Mouse (Mus musculus) regulatory T cell (primary cell): Measurements from ENCODE around the gene Rabggtb.

Source experiments
- in situ Hi-C: fragments of 300-600 bp; cut with MboI, MseI; formaldehyde crosslinking; loops from one replicate; pipeline ENCODE4 v1.15.1; 2025; ENCODE audit warnings: high pct_unique_total_duplicates

Rabggtb gene

DNA sequence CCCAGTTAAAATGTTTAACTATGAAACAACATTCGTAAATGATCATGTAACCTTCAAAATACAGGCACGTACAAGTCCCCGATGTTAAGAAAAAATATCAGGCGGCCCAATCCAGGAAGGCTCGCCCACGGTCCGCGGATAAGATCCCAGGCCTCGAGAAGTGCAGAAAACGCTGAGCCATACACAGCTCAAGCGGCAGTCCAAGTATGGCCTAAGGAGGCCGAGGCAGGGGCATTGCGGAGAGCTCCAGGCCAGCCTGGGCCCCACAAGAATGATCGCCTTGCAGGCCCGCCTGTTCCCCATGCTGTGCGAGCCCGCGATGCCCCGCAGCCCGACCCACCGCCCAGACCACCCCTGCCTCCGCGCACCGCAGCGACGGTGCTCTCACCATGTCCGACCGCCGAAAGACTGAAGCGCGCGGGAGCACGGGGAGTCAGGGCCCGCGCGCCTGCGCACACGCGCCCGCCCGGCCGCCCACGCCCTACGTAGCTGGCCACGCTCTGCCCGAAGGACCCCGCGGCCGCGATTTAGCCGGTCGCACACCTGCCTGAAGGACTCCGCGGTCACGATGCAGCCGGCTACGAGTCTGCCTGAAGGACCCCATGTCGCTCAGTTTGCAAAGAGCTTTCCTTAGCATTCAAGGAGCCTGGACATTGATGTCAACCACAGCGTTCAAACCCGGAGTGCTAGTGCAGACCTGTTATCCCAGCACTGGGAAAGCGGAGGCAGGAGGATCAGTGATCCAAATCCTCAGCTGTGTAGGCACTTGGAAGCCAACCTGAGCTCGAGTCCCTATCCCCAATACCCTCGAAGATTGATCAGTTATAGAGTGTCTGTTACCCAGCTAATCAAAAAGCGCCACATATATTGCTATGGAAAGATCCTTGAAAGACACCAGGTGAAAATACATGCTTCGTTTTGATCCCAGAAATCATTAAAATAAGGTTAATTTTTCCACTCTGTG lies at the start of gene Rabggtb:
Rabggtb (minus strand) TSS at position 464 of the 964 bp plus-strand sequence.
- in situ Hi-C loops: loop anchor here (5.0 to 10.0 kb wide), 2 partner anchors 44 to 1698 kb away; partner anchors contain the start of genes Dnajb4 and Fubp1

- in situ Hi-C loops: loop anchor here (5.0 to 25.0 kb wide), 3 partner anchors 265 to 1475 kb away; no protein-coding TSS in a partner anchor
These were observed 49.0 kb upstream of the Rabggtb start for GRCm38 (mm10) chr3:153961632-153962389.

DNA sequence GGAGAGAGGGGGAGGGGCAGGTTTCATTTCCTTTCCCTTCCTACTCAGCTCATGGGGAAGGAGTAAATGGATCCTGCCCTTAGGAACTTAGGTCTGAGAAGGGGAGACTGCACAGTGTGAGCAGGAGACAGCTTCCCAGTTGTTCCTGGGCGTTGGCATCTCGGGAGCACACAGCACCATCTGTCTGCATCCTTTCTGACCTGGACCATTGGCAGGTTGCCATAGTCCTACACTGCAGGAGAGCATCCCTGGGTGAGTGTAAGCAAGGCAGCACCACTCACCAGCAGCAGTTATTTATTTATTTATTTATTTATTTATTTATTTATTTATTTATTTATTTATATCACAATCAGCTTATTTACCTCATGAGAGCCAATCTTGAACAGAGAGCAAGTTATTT lies 48.1 kb upstream of the Rabggtb start:
- in situ Hi-C loops: loop anchor here (5.0 to 25.0 kb wide), 3 partner anchors 266 to 1474 kb away; no protein-coding TSS in a partner anchor

GRCm38 (mm10) chr3:153959731-153960207 lies 47.0 kb upstream of the Rabggtb start:
- in situ Hi-C loops: loop anchor here (5.0 to 25.0 kb wide), 4 partner anchors 47 to 1472 kb away; partner anchors contain the start of gene Rabggtb

DNA sequence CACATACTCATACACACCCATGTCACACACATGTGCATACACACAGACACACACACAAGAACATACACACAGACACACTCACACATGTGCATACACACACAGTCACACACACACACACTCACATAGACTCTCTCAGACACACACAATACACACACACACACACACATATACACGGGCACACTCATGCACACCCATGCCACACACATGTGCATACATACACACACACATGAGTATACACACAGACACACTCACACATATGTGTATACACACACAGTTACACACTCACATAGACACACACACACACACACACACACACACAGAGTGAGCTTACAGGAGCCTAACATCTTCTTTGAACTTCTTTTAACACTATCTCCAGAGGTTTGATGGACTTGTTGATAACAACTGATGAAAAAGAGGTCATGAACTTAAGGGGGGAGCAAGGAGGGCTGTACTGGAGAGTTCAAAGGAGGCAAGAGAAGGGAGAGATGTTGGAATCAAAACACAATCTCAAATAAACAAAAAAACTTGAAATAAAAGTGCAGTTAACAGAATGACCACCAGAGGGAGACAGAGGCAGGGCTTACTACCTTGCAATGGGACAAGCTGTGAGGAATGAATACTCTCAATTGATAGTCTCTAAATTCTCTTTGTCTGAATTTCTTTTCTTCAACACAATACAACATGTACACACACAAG lies 46.4 kb upstream of the Rabggtb start:
- in situ Hi-C loops: loop anchor here (5.0 to 25.0 kb wide), 2 partner anchors 47 to 1472 kb away; partner anchors contain the start of gene Rabggtb

- in situ Hi-C loops: loop anchor here (5.0 to 25.0 kb wide), 2 partner anchors 46 to 1471 kb away; partner anchors contain the start of gene Rabggtb
These were observed 45.1 kb upstream of the Rabggtb start for GRCm38 (mm10) chr3:153957916-153958315.

DNA sequence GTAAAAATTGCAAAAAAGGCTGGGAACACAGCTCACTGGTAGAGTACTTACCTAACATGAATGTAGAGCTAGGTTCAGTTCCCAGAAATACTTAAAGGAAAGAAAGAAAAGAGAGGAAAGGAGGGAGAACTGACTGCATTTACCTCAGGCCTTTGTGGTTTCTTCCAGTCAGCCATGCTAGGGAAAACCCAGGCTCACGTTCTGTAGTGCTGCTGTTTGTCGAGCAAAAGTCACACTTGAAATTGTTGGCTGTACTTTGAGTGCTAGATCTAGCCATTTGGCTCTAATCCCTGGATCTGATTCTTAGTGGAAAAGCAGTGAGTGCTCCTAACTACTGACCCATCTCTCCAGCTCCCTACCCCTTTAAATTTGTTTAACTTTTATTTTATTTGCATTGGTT lies 35.4 kb upstream of the Rabggtb start:
- in situ Hi-C loops: no loop called here

DNA sequence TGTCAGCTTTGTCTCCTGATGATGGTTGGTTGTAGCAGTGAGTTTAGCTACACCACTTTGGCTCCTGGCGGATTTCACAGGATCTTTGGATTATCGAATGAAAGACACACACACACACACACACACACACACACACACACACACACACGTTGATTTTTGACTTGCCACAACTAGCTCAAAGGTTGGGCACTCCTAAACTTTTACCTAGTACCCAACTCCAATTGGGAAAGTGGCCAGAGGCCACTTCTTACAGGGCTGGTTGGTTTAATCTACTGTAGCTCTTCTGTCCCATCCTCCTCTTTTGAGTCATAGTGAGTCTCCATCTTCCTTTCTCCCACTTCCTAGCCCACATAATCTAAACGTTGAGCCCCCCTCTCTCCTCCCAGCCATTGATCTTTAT lies 34.5 kb upstream of the Rabggtb start:
- in situ Hi-C loops: no loop called here

DNA sequence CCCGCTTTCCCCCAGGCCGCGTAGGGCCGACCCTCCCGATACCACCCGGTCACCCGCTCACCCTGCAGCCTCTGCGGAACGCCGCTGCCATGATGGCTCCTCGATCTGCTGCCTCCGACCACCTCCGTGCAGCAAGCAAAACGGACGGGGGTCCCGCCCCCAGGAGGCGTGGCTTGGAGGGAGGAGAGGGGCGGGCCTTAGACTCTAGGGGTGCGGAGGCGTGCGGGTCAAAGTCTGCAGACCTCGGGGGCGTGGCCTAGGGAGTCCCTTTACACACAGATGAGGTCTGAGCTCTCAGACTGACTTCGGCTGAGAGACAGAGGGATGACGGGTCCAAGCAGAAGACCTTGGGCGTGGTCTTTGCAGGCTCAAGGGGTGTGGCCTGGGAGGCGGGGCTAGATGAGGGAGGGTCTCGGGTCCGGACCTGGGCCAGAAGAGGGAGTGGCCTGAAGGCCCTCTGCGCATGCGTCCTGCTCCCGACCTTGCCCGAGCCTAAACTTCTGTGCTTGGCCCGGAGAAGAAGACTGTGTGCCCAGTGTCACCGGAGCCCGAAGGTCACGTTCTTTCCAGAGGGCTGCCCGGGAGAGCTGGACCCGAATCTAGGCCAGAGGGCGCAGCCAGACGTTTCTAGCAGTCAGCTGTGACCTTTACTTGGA lies 31.7 kb upstream of the Rabggtb start, which contains the start of gene Acadm:
Acadm (minus strand) TSS at position 298 of the 656 bp plus-strand sequence.
- in situ Hi-C loops: no loop called here

DNA sequence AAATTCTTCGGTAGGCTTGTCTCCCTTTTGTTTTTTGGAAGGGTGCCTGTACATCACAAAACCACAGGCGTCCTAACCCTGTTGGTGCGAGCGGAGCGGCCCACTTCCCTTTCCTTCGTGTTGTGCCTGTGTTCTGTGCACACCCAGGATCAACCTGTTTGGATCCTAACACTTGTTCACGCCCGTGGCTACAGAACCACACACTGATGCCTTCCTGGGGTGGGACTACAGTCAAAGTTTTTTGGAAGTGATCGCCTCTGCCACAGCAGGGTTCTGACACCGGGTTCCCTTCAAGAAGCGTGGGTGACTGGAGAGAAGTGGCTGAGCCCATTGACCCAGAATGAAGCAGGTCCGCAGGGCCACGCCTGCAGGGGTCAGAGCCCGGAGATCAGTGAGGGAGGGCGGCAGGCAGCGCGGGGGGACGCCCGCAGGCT lies 31.1 kb upstream of the Rabggtb start:
- in situ Hi-C loops: no loop called here

- in situ Hi-C loops: no loop called here
These were observed 30.3 kb upstream of the Rabggtb start for GRCm38 (mm10) chr3:153943003-153943640.

DNA sequence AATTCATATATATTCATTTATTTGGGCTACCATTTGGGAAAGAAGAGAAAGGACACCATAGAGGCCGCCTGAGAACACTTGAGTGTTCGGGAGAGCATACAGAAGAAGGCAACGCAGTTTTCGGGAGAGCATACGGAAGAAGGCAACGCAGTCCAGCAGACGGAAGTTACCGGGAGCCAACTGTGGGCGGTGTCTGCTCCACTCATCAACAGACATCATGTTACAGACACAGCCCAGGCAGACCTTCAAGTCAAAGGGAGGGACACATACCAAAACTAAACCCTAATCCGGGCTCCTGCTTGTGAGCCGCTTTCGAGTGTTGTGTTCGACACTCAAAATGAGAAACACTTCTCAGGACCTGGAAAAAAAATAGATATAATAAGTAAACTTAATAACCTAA lies 28.8 kb upstream of the Rabggtb start:
- in situ Hi-C loops: no loop called here

DNA sequence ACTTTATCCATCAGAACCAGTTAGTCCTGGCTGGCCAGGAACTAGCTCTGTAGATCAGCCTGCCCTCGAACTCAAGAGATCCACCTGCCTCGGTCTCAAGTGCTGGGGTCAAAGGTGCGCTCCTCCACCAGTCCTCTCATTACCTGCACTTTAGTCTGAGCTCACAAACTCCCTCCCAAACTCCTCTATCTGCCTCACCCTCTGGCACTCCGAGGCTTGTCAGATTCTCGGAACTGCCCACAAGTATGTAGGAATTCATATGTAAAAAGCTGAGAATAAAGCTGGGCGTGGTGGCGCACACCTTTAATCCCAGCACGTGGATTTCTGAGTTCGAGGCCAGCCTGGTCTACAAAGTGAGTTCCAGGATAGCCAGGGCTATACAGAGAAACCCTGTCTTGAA lies 27.7 kb upstream of the Rabggtb start:
- in situ Hi-C loops: no loop called here

- in situ Hi-C loops: no loop called here
These were observed 27.2 kb upstream of the Rabggtb start for GRCm38 (mm10) chr3:153940021-153940420.

DNA sequence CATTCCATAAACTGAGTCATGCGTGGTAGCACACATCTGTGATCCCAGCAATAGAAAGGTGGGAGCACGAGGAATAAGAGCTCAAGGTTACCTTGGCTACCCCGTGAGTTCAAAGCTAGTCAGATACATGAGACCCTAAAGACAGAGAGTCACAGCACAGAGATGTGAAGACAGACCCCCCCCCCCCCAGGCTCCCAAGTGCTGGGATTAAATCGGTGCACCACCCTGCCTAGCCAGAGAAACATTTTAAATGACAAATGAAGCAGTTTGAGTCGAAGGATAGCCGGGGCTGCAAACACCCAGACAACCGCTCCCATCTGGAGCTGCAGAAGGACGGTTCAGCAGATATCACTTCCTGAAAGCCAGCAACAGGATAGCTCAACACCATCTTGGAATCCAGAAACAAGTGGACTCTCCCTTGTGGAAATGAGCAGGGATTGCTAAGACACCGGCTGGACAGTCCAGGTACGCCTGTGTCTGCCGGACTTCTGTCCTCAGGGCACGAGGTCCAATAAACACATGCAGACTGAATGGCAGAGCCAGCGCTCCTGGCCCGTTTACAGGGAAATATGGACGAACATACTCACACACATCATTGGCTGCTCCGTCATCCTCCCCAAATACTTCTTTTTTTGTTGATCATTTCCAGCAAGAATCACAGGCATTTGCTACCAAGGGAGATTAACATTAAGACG lies 24.5 kb upstream of the Rabggtb start:
- in situ Hi-C loops: no loop called here

DNA sequence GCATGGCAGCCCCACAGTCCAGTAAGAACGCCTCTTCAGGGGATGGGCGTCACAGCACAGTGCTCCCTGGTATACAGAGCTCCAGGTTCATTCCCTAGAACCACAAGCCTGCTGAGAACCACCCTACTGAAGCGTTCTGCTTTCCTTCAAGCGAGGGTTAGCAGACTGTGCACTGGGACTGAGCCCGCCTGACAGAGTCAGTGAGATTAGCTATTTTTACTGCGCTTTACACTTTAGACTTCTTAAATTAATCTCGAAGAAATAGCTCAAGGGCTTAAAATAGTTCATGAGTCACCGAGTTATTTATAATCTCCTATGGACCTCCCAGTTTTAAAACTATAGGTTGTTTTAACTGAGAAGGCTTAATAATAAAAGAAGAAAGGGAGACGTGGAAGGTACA lies 23.1 kb upstream of the Rabggtb start:
- in situ Hi-C loops: no loop called here

DNA sequence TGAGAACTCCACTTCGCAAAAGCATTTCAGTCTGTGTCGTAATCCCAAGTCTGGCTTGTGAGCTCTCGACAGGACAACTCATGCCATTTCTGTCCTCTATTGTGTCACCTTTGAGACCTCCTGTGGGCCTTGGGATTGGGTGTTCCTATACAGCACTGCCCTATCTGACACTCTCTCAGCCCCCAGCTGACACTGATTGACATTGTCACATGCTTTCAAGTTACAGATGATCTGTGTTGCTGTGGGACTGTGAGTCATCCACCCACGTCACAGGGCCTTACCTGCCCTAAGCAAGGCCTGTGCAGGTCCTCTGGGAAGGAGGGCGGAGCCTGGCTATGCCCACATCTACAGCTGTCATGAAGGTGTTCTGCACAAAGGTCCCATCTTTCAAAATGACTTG lies 19.7 kb upstream of the Rabggtb start:
- in situ Hi-C loops: no loop called here

DNA sequence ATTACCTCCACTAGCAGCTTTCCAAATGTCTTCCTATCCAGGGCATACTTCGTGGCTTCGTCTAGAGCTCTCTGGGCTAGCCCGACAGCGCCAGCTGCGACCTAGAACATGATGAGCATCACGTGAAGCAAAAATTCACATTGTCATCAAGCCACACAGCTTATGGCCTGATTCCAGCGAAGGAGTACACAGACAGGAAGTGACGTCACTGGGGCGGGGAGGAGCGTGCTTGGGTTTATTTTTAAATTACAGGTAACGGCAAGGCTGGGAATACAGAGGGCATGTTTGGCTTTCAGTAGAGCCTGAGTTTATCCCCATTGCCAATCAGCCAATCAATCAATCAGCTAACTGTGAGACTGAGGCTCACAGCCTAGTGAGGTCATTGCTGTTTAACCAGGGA lies 16.7 kb upstream of the Rabggtb start:
- in situ Hi-C loops: no loop called here

DNA sequence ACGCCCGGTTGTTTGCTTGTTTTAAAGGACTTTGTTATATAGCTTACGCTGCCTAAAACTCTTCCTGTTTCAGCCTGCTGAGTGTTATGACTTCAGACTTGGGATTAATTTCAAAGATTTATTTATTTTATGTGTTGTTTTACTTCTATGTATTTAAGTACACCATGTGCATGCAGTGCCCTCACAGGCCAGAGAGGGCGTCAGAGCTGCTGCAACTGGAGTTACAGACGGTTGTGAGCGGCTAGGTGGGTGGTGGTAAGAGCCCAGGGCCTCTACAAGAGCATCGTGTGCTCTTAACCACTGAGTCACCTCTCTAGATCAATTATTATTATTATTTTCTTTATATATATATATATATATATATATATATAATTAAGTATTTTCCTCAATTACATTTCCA lies 13.5 kb upstream of the Rabggtb start:
- in situ Hi-C loops: no loop called here
